Mouse (Mus musculus): ENCODE results near the gene Trpd52l3. TPM values are rescaled to one million over a fixed set of nuclear protein-coding genes. Genes with fewer than 3 reads are reported as not detected.

The Trpd52l3 gene
- polyA plus RNA-seq, 1 experiment from 2014 or later = not detected

- H3K27ac ChIP-seq (ENCODE audit: low read length) = no peak overlapping the region
Measured at GRCm38 (mm10) chr19:29979452-29980089, 24.0 kb upstream of the Trpd52l3 start.

GRCm38 (mm10) chr19:29984208-29985005, 19.2 kb upstream of the Trpd52l3 start:
- Histone ChIP-seq H3K27me3 (ENCODE audit: control insufficient read depth, insufficient read depth, low read depth, low read length) (no peaks in the 10 kb centered on the region), H3K4me3 (ENCODE audit: low read depth, low read length) (no peak overlapping the region), H3K4me2 (ENCODE audit: low read depth, low read length) (no peak overlapping the region), H3K4me1 (ENCODE audit: control insufficient read depth, low read depth, low read length) (no peaks in the 10 kb centered on the region), H3K36me3 (ENCODE audit: control insufficient read depth, insufficient read depth) (no peaks in the 10 kb centered on the region), H3K27ac (ENCODE audit: low read length) (no peak overlapping the region), H3K9me3 (replicated peaks; ENCODE audit: control insufficient read depth, low read length) (no peaks in the 10 kb centered on the region), H3K9ac (ENCODE audit: low read depth, low read length) (no peak overlapping the region)
- ATAC-seq (ENCODE audit: low read depth) = no peak
- WGBS (ENCODE audit: insufficient replicate concordance) = 67% methylated on average over 16 of the region's 16 CpGs

More at GRCm38 (mm10) chr19:29979452-29980089, 24.0 kb upstream of the Trpd52l3 start:
- Histone ChIP-seq H3K9ac (ENCODE audit: low read depth, low read length) (no peak overlapping the region), H3K36me3 (ENCODE audit: control insufficient read depth, insufficient read depth) (no peaks in the 10 kb centered on the region), H3K4me1 (ENCODE audit: control insufficient read depth, low read depth, low read length) (no peaks in the 10 kb centered on the region), H3K4me3 (ENCODE audit: low read depth, low read length) (no peak overlapping the region), H3K9me3 (replicated peaks; ENCODE audit: control insufficient read depth, low read length) (no peaks in the 10 kb centered on the region), H3K4me2 (ENCODE audit: low read depth, low read length) (no peak overlapping the region), H3K27me3 (ENCODE audit: control insufficient read depth, insufficient read depth, low read depth, low read length) (no peaks in the 10 kb centered on the region)
- ATAC-seq (ENCODE audit: low read depth) = no peak
- 64% methylated on average over 8 of the region's 8 CpGs for WGBS (ENCODE audit: insufficient replicate concordance)

- no peaks in the 10 kb centered on the region for H3K36me3 ChIP-seq (ENCODE audit: control insufficient read depth, insufficient read depth)
- H3K27me3 ChIP-seq (ENCODE audit: control insufficient read depth, insufficient read depth, low read depth, low read length) = no peaks in the 10 kb centered on the region
- H3K4me3 ChIP-seq (ENCODE audit: low read depth, low read length) = no peak overlapping the region
- H3K4me1 ChIP-seq (ENCODE audit: control insufficient read depth, low read depth, low read length) = no peaks in the 10 kb centered on the region
- H3K27ac ChIP-seq (ENCODE audit: low read length) = no peak overlapping the region
- H3K9ac ChIP-seq (ENCODE audit: low read depth, low read length) = no peak overlapping the region
- no peaks in the 10 kb centered on the region for H3K9me3 ChIP-seq (replicated peaks; ENCODE audit: control insufficient read depth, low read length)
- no peak for ATAC-seq (ENCODE audit: low read depth)
- no peak overlapping the region for H3K4me2 ChIP-seq (ENCODE audit: low read depth, low read length)
- 68% methylated on average over 12 of the region's 12 CpGs for WGBS (ENCODE audit: insufficient replicate concordance)
Measured at GRCm38 (mm10) chr19:29986464-29987091, 17.0 kb upstream of the Trpd52l3 start.

- Histone ChIP-seq H3K9ac (ENCODE audit: low read depth, low read length) (no peak overlapping the region), H3K4me2 (ENCODE audit: low read depth, low read length) (no peak overlapping the region), H3K27ac (ENCODE audit: low read length) (no peak overlapping the region), H3K27me3 (ENCODE audit: control insufficient read depth, insufficient read depth, low read depth, low read length) (no peaks in the 10 kb centered on the region), H3K36me3 (ENCODE audit: control insufficient read depth, insufficient read depth) (no peaks in the 10 kb centered on the region), H3K4me1 (ENCODE audit: control insufficient read depth, low read depth, low read length) (no peaks in the 10 kb centered on the region), H3K9me3 (replicated peaks; ENCODE audit: control insufficient read depth, low read length) (no peaks in the 10 kb centered on the region), H3K4me3 (ENCODE audit: low read depth, low read length) (no peak overlapping the region)
- 53% methylated on average over 12 of the region's 12 CpGs for WGBS (ENCODE audit: insufficient replicate concordance)
- no peak for ATAC-seq (ENCODE audit: low read depth)
Measured at GRCm38 (mm10) chr19:30000406-30001365, 2.9 kb upstream of the Trpd52l3 start.

- WGBS (ENCODE audit: insufficient replicate concordance) = 49% methylated on average over 6 of the region's 6 CpGs
- Histone ChIP-seq H3K27ac (ENCODE audit: low read length) (no peak overlapping the region), H3K4me3 (ENCODE audit: low read depth, low read length) (no peak overlapping the region), H3K4me2 (ENCODE audit: low read depth, low read length) (no peak overlapping the region), H3K27me3 (ENCODE audit: control insufficient read depth, insufficient read depth, low read depth, low read length) (no peaks in the 10 kb centered on the region), H3K9me3 (replicated peaks; ENCODE audit: control insufficient read depth, low read length) (no peaks in the 10 kb centered on the region), H3K4me1 (ENCODE audit: control insufficient read depth, low read depth, low read length) (no peaks in the 10 kb centered on the region), H3K36me3 (ENCODE audit: control insufficient read depth, insufficient read depth) (no peaks in the 10 kb centered on the region), H3K9ac (ENCODE audit: low read depth, low read length) (no peak overlapping the region)
- no peak for ATAC-seq (ENCODE audit: low read depth)
Measured at GRCm38 (mm10) chr19:30001550-30001949, 2.0 kb upstream of the Trpd52l3 start.

GRCm38 (mm10) chr19:30006371-30006770, 2.8 kb downstream of the Trpd52l3 start:
- WGBS (ENCODE audit: insufficient replicate concordance) = 61% methylated on average over 3 of the region's 3 CpGs
- no peaks in the 10 kb centered on the region for H3K36me3 ChIP-seq (ENCODE audit: control insufficient read depth, insufficient read depth)
- H3K27ac ChIP-seq (ENCODE audit: low read length) = no peak overlapping the region
- H3K27me3 ChIP-seq (ENCODE audit: control insufficient read depth, insufficient read depth, low read depth, low read length) = no peaks in the 10 kb centered on the region
- H3K9me3 ChIP-seq (replicated peaks; ENCODE audit: control insufficient read depth, low read length) = no peaks in the 10 kb centered on the region
- H3K4me2 ChIP-seq (ENCODE audit: low read depth, low read length) = no peak overlapping the region
- ATAC-seq (ENCODE audit: low read depth) = no peak
- no peak overlapping the region for H3K4me3 ChIP-seq (ENCODE audit: low read depth, low read length)
- H3K4me1 ChIP-seq (ENCODE audit: control insufficient read depth, low read depth, low read length) = no peaks in the 10 kb centered on the region
- no peak overlapping the region for H3K9ac ChIP-seq (ENCODE audit: low read depth, low read length)

- Histone ChIP-seq H3K9me3 (replicated peaks; ENCODE audit: control insufficient read depth, low read length) (no peaks in the 10 kb centered on the region), H3K9ac (ENCODE audit: low read depth, low read length) (no peak overlapping the region)
Measured at GRCm38 (mm10) chr19:30010520-30011296, 7.1 kb downstream of the Trpd52l3 start.

GRCm38 (mm10) chr19:30014331-30014730, 10.7 kb downstream of the Trpd52l3 start:
- H3K27ac ChIP-seq (ENCODE audit: low read length) = no peak overlapping the region
- no peaks in the 10 kb centered on the region for H3K9me3 ChIP-seq (replicated peaks; ENCODE audit: control insufficient read depth, low read length)
- H3K4me2 ChIP-seq (ENCODE audit: low read depth, low read length) = no peak overlapping the region
- no peak overlapping the region for H3K9ac ChIP-seq (ENCODE audit: low read depth, low read length)
- no peaks in the 10 kb centered on the region for H3K36me3 ChIP-seq (ENCODE audit: control insufficient read depth, insufficient read depth)
- no peak for ATAC-seq (ENCODE audit: low read depth)
- H3K4me3 ChIP-seq (ENCODE audit: low read depth, low read length) = no peak overlapping the region
- no peaks in the 10 kb centered on the region for H3K27me3 ChIP-seq (ENCODE audit: control insufficient read depth, insufficient read depth, low read depth, low read length)
- no peaks in the 10 kb centered on the region for H3K4me1 ChIP-seq (ENCODE audit: control insufficient read depth, low read depth, low read length)
- WGBS (ENCODE audit: insufficient replicate concordance) = 24% methylated on average over 3 of the region's 3 CpGs

More at GRCm38 (mm10) chr19:30010520-30011296, 7.1 kb downstream of the Trpd52l3 start:
- H3K4me3 ChIP-seq (ENCODE audit: low read depth, low read length) = no peak overlapping the region
- H3K4me1 ChIP-seq (ENCODE audit: control insufficient read depth, low read depth, low read length) = no peaks in the 10 kb centered on the region
- H3K27me3 ChIP-seq (ENCODE audit: control insufficient read depth, insufficient read depth, low read depth, low read length) = no peaks in the 10 kb centered on the region
- H3K36me3 ChIP-seq (ENCODE audit: control insufficient read depth, insufficient read depth) = no peaks in the 10 kb centered on the region
- H3K4me2 ChIP-seq (ENCODE audit: low read depth, low read length) = no peak overlapping the region
- no peak for ATAC-seq (ENCODE audit: low read depth)
- no peak overlapping the region for H3K27ac ChIP-seq (ENCODE audit: low read length)
- WGBS (ENCODE audit: insufficient replicate concordance) = 39% methylated on average over 13 of the region's 13 CpGs

Data from liver, embryonic 16.5 days (tissue).